Mouse (Mus musculus): ENCODE measurements around the gene Haus5. TPM values are rescaled to one million over a fixed set of nuclear protein-coding genes. Genes with fewer than 3 reads are reported as not detected.

Haus5 gene
- polyA plus RNA-seq, 1 experiment from 2014 or later: 26.1 TPM

GRCm38 (mm10) chr7:30610043-30610442 lies 54.8 kb downstream of the Haus5 start:
- Histone ChIP-seq H3K4me1 (ENCODE audit: control insufficient read depth in 2 of 2, insufficient read depth in 2 of 2, low read length in 2 of 2) (peaks cover 8 to 10% of the 10 kb centered on the region in 2 experiments), H3K27ac (replicated peaks in 1 of 2; ENCODE audit: control insufficient read depth in 1 of 2, insufficient read depth in 1 of 2, low read depth in 2 of 2, low read length in 2 of 2) (peak overlapping the region; percentile 35 to 42), H3K36me3 (ENCODE audit: control insufficient read depth, insufficient read depth, low read length) (no peaks in the 10 kb centered on the region), H3K4me2 (ENCODE audit: low read length) (no peak overlapping the region), H3K9ac (ENCODE audit: low read length) (peak overlapping the region; percentile 46; the same call in 1 of the 2 replicates), H3K9me3 (ENCODE audit: control insufficient read depth, low read length) (no peaks in the 10 kb centered on the region), H3K4me3 (ENCODE audit: control insufficient read depth in 1 of 2, insufficient read depth in 1 of 2, low read depth in 1 of 2, low read length in 2 of 2) (no peak overlapping the region), H3K27me3 (ENCODE audit: control insufficient read depth, insufficient read depth, low read length) (no peaks in the 10 kb centered on the region)
- peak; percentile 68; the same call in 1 of the 2 replicates for ATAC-seq (ENCODE audit: insufficient number of reproducible peaks, insufficient read depth, low FRiP score, low read depth)
- WGBS: 28% methylated on average over 7 of the region's 7 CpGs

GRCm38 (mm10) chr7:30608476-30608875 lies 56.3 kb downstream of the Haus5 start:
- WGBS: 48% methylated on average over 16 of the region's 16 CpGs
- no peak for ATAC-seq (ENCODE audit: insufficient number of reproducible peaks, insufficient read depth, low FRiP score, low read depth)
- no peak overlapping the region for H3K27ac ChIP-seq (replicated peaks in 1 of 2; ENCODE audit: control insufficient read depth in 1 of 2, insufficient read depth in 1 of 2, low read depth in 2 of 2, low read length in 2 of 2)
- H3K36me3 ChIP-seq (ENCODE audit: control insufficient read depth, insufficient read depth, low read length): no peaks in the 10 kb centered on the region
- no peak overlapping the region for H3K9ac ChIP-seq (ENCODE audit: low read length)
- no peaks in the 10 kb centered on the region for H3K9me3 ChIP-seq (ENCODE audit: control insufficient read depth, low read length)
- H3K4me1 ChIP-seq (ENCODE audit: control insufficient read depth in 2 of 2, insufficient read depth in 2 of 2, low read length in 2 of 2): peaks cover 8 to 10% of the 10 kb centered on the region in 2 experiments
- no peak overlapping the region for H3K4me3 ChIP-seq (ENCODE audit: control insufficient read depth in 1 of 2, insufficient read depth in 1 of 2, low read depth in 1 of 2, low read length in 2 of 2)
- H3K4me2 ChIP-seq (ENCODE audit: low read length): no peak overlapping the region
- no peaks in the 10 kb centered on the region for H3K27me3 ChIP-seq (ENCODE audit: control insufficient read depth, insufficient read depth, low read length)

GRCm38 (mm10) chr7:30607706-30608309 lies 57.0 kb downstream of the Haus5 start:
- no peaks in the 10 kb centered on the region for H3K36me3 ChIP-seq (ENCODE audit: control insufficient read depth, insufficient read depth, low read length)
- H3K9ac ChIP-seq (ENCODE audit: low read length): no peak overlapping the region
- no peak overlapping the region for H3K27ac ChIP-seq (replicated peaks in 1 of 2; ENCODE audit: control insufficient read depth in 1 of 2, insufficient read depth in 1 of 2, low read depth in 2 of 2, low read length in 2 of 2)
- no peaks in the 10 kb centered on the region for H3K27me3 ChIP-seq (ENCODE audit: control insufficient read depth, insufficient read depth, low read length)
- 23% methylated on average over 8 of the region's 8 CpGs for WGBS
- no peak for ATAC-seq (ENCODE audit: insufficient number of reproducible peaks, insufficient read depth, low FRiP score, low read depth)
- no peaks in the 10 kb centered on the region for H3K9me3 ChIP-seq (ENCODE audit: control insufficient read depth, low read length)
- peaks cover 8 to 10% of the 10 kb centered on the region in 2 experiments for H3K4me1 ChIP-seq (ENCODE audit: control insufficient read depth in 2 of 2, insufficient read depth in 2 of 2, low read length in 2 of 2)
- no peak overlapping the region for H3K4me3 ChIP-seq (ENCODE audit: control insufficient read depth in 1 of 2, insufficient read depth in 1 of 2, low read depth in 1 of 2, low read length in 2 of 2)
- no peak overlapping the region for H3K4me2 ChIP-seq (ENCODE audit: low read length)

- Histone ChIP-seq H3K36me3 (ENCODE audit: control insufficient read depth, insufficient read depth, low read length) (no peaks in the 10 kb centered on the region), H3K4me3 (ENCODE audit: control insufficient read depth in 1 of 2, insufficient read depth in 1 of 2, low read depth in 1 of 2, low read length in 2 of 2) (no peak overlapping the region), H3K4me2 (ENCODE audit: low read length) (no peak overlapping the region), H3K9me3 (ENCODE audit: control insufficient read depth, low read length) (no peaks in the 10 kb centered on the region), H3K27ac (replicated peaks in 1 of 2; ENCODE audit: control insufficient read depth in 1 of 2, insufficient read depth in 1 of 2, low read depth in 2 of 2, low read length in 2 of 2) (no peak overlapping the region), H3K27me3 (ENCODE audit: control insufficient read depth, insufficient read depth, low read length) (no peaks in the 10 kb centered on the region), H3K9ac (ENCODE audit: low read length) (no peak overlapping the region), H3K4me1 (ENCODE audit: control insufficient read depth in 2 of 2, insufficient read depth in 2 of 2, low read length in 2 of 2) (peaks cover 10 to 13% of the 10 kb centered on the region in 2 experiments)
- WGBS: 76% methylated on average over 8 of the region's 8 CpGs
- ATAC-seq (ENCODE audit: insufficient number of reproducible peaks, insufficient read depth, low FRiP score, low read depth): no peak
These were observed 59.9 kb downstream of the Haus5 start for GRCm38 (mm10) chr7:30604944-30605343.

GRCm38 (mm10) chr7:30604424-30604823 lies 60.4 kb downstream of the Haus5 start:
- WGBS: 54% methylated on average over 8 of the region's 8 CpGs
- H3K36me3 ChIP-seq (ENCODE audit: control insufficient read depth, insufficient read depth, low read length): no peaks in the 10 kb centered on the region
- H3K27me3 ChIP-seq (ENCODE audit: control insufficient read depth, insufficient read depth, low read length): no peaks in the 10 kb centered on the region
- no peak overlapping the region for H3K4me3 ChIP-seq (ENCODE audit: control insufficient read depth in 1 of 2, insufficient read depth in 1 of 2, low read depth in 1 of 2, low read length in 2 of 2)
- H3K4me1 ChIP-seq (ENCODE audit: control insufficient read depth in 2 of 2, insufficient read depth in 2 of 2, low read length in 2 of 2): peaks cover 9 to 11% of the 10 kb centered on the region in 2 experiments
- ATAC-seq (ENCODE audit: insufficient number of reproducible peaks, insufficient read depth, low FRiP score, low read depth): no peak
- H3K9ac ChIP-seq (ENCODE audit: low read length): no peak overlapping the region
- H3K27ac ChIP-seq (replicated peaks in 1 of 2; ENCODE audit: control insufficient read depth in 1 of 2, insufficient read depth in 1 of 2, low read depth in 2 of 2, low read length in 2 of 2): no peak overlapping the region
- no peaks in the 10 kb centered on the region for H3K9me3 ChIP-seq (ENCODE audit: control insufficient read depth, low read length)
- H3K4me2 ChIP-seq (ENCODE audit: low read length): no peak overlapping the region

Other genes starting within 250 kb of the Haus5 start
- gene Hcst, start 245.1 kb downstream of the Haus5 start, polyA plus RNA-seq (2014; fragmentation: Nextera tagmentation; extraction: Ambion mirVana): 0.54 and 0.89 TPM in 2 replicates
- gene Nfkbid, start 243.3 kb downstream of the Haus5 start, polyA plus RNA-seq (2014; fragmentation: Nextera tagmentation; extraction: Ambion mirVana): 1.00 and 1.1 TPM in 2 replicates
- gene Aplp1, start 219.5 kb downstream of the Haus5 start, polyA plus RNA-seq (2014; fragmentation: Nextera tagmentation; extraction: Ambion mirVana): 14.7 and 21.2 TPM in 2 replicates
- 0.05 and 0.26 TPM in 2 replicates for gene Kirrel2, start 207.3 kb downstream of the Haus5 start, polyA plus RNA-seq (2014; fragmentation: Nextera tagmentation; extraction: Ambion mirVana)
- gene Nphs1, start 206.7 kb downstream of the Haus5 start, polyA plus RNA-seq (2014; fragmentation: Nextera tagmentation; extraction: Ambion mirVana): 0.08 and 0.14 TPM in 2 replicates
- not detected in 2 replicates for gene Prodh2, start 171.4 kb downstream of the Haus5 start, polyA plus RNA-seq (2014; fragmentation: Nextera tagmentation; extraction: Ambion mirVana)
- 7.2 and 9.0 TPM in 2 replicates for gene Arhgap33, start 129.9 kb downstream of the Haus5 start, polyA plus RNA-seq (2014; fragmentation: Nextera tagmentation; extraction: Ambion mirVana)
- 141 and 155 TPM in 2 replicates for gene Hspb6, start 112.8 kb downstream of the Haus5 start, polyA plus RNA-seq (2014; fragmentation: Nextera tagmentation; extraction: Ambion mirVana)
- 11.0 and 11.6 TPM in 2 replicates for gene Proser3, start 112.7 kb downstream of the Haus5 start, polyA plus RNA-seq (2014; fragmentation: Nextera tagmentation; extraction: Ambion mirVana)
- gene Lin37, start 105.2 kb downstream of the Haus5 start, polyA plus RNA-seq (2014; fragmentation: Nextera tagmentation; extraction: Ambion mirVana): 27.4 and 31.3 TPM in 2 replicates
- gene U2af1l4, start 101.7 kb downstream of the Haus5 start, polyA plus RNA-seq (2014; fragmentation: Nextera tagmentation; extraction: Ambion mirVana): 110 and 115 TPM in 2 replicates
- 5.0 and 5.3 TPM in 2 replicates for gene Gm49396, start 101.7 kb downstream of the Haus5 start, polyA plus RNA-seq (2014; fragmentation: Nextera tagmentation; extraction: Ambion mirVana)
- 101 and 107 TPM in 2 replicates for gene Psenen, start 101.4 kb downstream of the Haus5 start, polyA plus RNA-seq (2014; fragmentation: Nextera tagmentation; extraction: Ambion mirVana)
- 2.4 and 2.7 TPM in 2 replicates for gene Igflr1, start 99.6 kb downstream of the Haus5 start, polyA plus RNA-seq (2014; fragmentation: Nextera tagmentation; extraction: Ambion mirVana)
- gene Kmt2b, start 76.3 kb downstream of the Haus5 start, polyA plus RNA-seq (2014; fragmentation: Nextera tagmentation; extraction: Ambion mirVana): 8.0 and 9.7 TPM in 2 replicates
- gene Zbtb32, start 66.1 kb downstream of the Haus5 start, polyA plus RNA-seq (2014; fragmentation: Nextera tagmentation; extraction: Ambion mirVana): 0.11 and 0.19 TPM in 2 replicates
- 0.32 TPM in 1 of 2 replicates, not detected in the other for gene Upk1a, start 52.1 kb downstream of the Haus5 start, polyA plus RNA-seq (2014; fragmentation: Nextera tagmentation; extraction: Ambion mirVana)
- 2,519 and 2,589 TPM in 2 replicates for gene Cox6b1, start 38.8 kb downstream of the Haus5 start, polyA plus RNA-seq (2014; fragmentation: Nextera tagmentation; extraction: Ambion mirVana)
- 0.19 TPM in 1 of 2 replicates, not detected in the other for gene Etv2, start 29.1 kb downstream of the Haus5 start, polyA plus RNA-seq (2014; fragmentation: Nextera tagmentation; extraction: Ambion mirVana)
- 72.5 and 75.5 TPM in 2 replicates for gene Rbm42, start 14.7 kb downstream of the Haus5 start, polyA plus RNA-seq (2014; fragmentation: Nextera tagmentation; extraction: Ambion mirVana)
- not detected in 2 replicates for gene Pmis2, start 6.6 kb upstream of the Haus5 start, polyA plus RNA-seq (2014; fragmentation: Nextera tagmentation; extraction: Ambion mirVana)
- 1.3 and 2.8 TPM in 2 replicates for gene 2200002J24Rik, start 33.9 kb upstream of the Haus5 start, polyA plus RNA-seq (2014; fragmentation: Nextera tagmentation; extraction: Ambion mirVana)
- gene Atp4a, start 47.2 kb upstream of the Haus5 start, polyA plus RNA-seq (2014; fragmentation: Nextera tagmentation; extraction: Ambion mirVana): 0.22 and 0.42 TPM in 2 replicates
- 205 and 215 TPM in 2 replicates for gene Tmem147, start 64.5 kb upstream of the Haus5 start, polyA plus RNA-seq (2014; fragmentation: Nextera tagmentation; extraction: Ambion mirVana)
- 0.43 and 0.44 TPM in 2 replicates for gene Gapdhs, start 78.7 kb upstream of the Haus5 start, polyA plus RNA-seq (2014; fragmentation: Nextera tagmentation; extraction: Ambion mirVana)
- 0.57 and 0.84 TPM in 2 replicates for gene Sbsn, start 86.5 kb upstream of the Haus5 start, polyA plus RNA-seq (2014; fragmentation: Nextera tagmentation; extraction: Ambion mirVana)
- 0.81 and 1.5 TPM in 2 replicates for gene Dmkn, start 98.8 kb upstream of the Haus5 start, polyA plus RNA-seq (2014; fragmentation: Nextera tagmentation; extraction: Ambion mirVana)
- gene Krtdap, start 122.9 kb upstream of the Haus5 start, polyA plus RNA-seq (2014; fragmentation: Nextera tagmentation; extraction: Ambion mirVana): 1.1 TPM in 1 of 2 replicates, not detected in the other
- gene Ffar2, start 158.8 kb upstream of the Haus5 start, polyA plus RNA-seq (2014; fragmentation: Nextera tagmentation; extraction: Ambion mirVana): 0.16 TPM in 1 of 2 replicates, not detected in the other
- not detected in 2 replicates for gene Ffar3, start 191.2 kb upstream of the Haus5 start, polyA plus RNA-seq (2014; fragmentation: Nextera tagmentation; extraction: Ambion mirVana)
- not detected in 2 replicates for gene Ffar1, start 196.6 kb upstream of the Haus5 start, polyA plus RNA-seq (2014; fragmentation: Nextera tagmentation; extraction: Ambion mirVana)
- 0.16 TPM in 1 of 2 replicates, not detected in the other for gene Cd22, start 215.3 kb upstream of the Haus5 start, polyA plus RNA-seq (2014; fragmentation: Nextera tagmentation; extraction: Ambion mirVana)
- 0.15 TPM in 1 of 2 replicates, not detected in the other for gene Mag, start 249.9 kb upstream of the Haus5 start, polyA plus RNA-seq (2014; fragmentation: Nextera tagmentation; extraction: Ambion mirVana)